Comparison of ENCODE assay signal across 8 mouse cellular contexts in genomic region chr12:81332875-81333421, GRCm38 (mm10). TPM values are rescaled to one million over a fixed set of nuclear protein-coding genes. Genes with fewer than 3 reads are reported as not detected.
A peak's percentile ranks its signal among the peaks of the same experiment; 100 is the strongest.
DNase-seq lines count a peak whose midpoint lies in the region; ATAC-seq and TF ChIP-seq lines count a peak whose summit lies in the region.
"Had no signal": no experiment of that assay in that cellular context is flagged by ENCODE, and none has a peak within 500 bp of the region (broad histone marks: within the 10 kb centered on the region; RNA-seq: fewer than 3 reads in every experiment).

Gene Slc8a3 (minus strand): TSS chr12:81333180.

- peak; percentile 68 for ATAC-seq in forebrain, embryonic 16.5 days
- peak; percentile 63 for ATAC-seq in hindbrain, embryonic 13.5 days (ENCODE audit: low FRiP score)
- peak; percentile 12; the same call in 1 of the 2 replicates for ATAC-seq in limb, embryonic 11.5 days (ENCODE audit: insufficient number of reproducible peaks, low FRiP score, low TSS enrichment, low read depth)
- ATAC-seq in midbrain, postnatal 0 days (ENCODE audit: low FRiP score), result peak; percentile 65
- no peak for ATAC-seq in CD4-positive, CD25-positive, alpha-beta regulatory T cell, adult 4 months

- peak within 1 kb of the TSS; percentile 98 for H3K4me2 ChIP-seq in forebrain, embryonic 16.5 days (ENCODE audit: low read length)
- peak within 1 kb of the TSS; percentile 90 for H3K4me2 ChIP-seq in hindbrain, embryonic 13.5 days
- peak within 1 kb of the TSS; percentile 98 for H3K4me2 ChIP-seq in limb, embryonic 11.5 days (ENCODE audit: low read depth, severe bottlenecking)
- peak within 1 kb of the TSS; percentile 95 for H3K4me2 ChIP-seq in midbrain, postnatal 0 days (ENCODE audit: low read depth, low read length, poor library complexity, severe bottlenecking)

- TF ChIP-seq CTCF in midbrain, postnatal 0 days (IDR thresholded peaks at IDR 0.05), result no peak

- H3K27ac ChIP-seq in forebrain, embryonic 16.5 days (ENCODE audit: low read length), result peak within 1 kb of the TSS; percentile 92
- H3K27ac ChIP-seq in hindbrain, embryonic 13.5 days, result peak within 1 kb of the TSS; percentile 94
- no peak within 1 kb of the TSS for H3K27ac ChIP-seq in limb, embryonic 11.5 days (replicated peaks; ENCODE audit: low read depth, low read length)
- H3K27ac ChIP-seq in midbrain, postnatal 0 days (ENCODE audit: low read depth, low read length), result peak within 1 kb of the TSS; percentile 94

- peak within 1 kb of the TSS; percentile 78 for H3K4me3 ChIP-seq in forebrain, embryonic 16.5 days (replicated peaks; ENCODE audit: low read length)
- H3K4me3 ChIP-seq in hindbrain, embryonic 13.5 days, result peak within 1 kb of the TSS; percentile 72
- peak within 1 kb of the TSS; percentile 52 for H3K4me3 ChIP-seq in limb, embryonic 11.5 days (ENCODE audit: low read depth, low read length)
- H3K4me3 ChIP-seq in midbrain, postnatal 0 days (ENCODE audit: low read depth, low read length), result peak within 1 kb of the TSS; percentile 84
- H3K4me3 ChIP-seq: erythroblast, embryonic 14.5 days had no signal

- H3K9ac ChIP-seq in forebrain, embryonic 16.5 days (replicated peaks; ENCODE audit: low read depth, low read length), result peak within 1 kb of the TSS; percentile 85
- peak within 1 kb of the TSS; percentile 95 for H3K9ac ChIP-seq in hindbrain, embryonic 13.5 days
- H3K9ac ChIP-seq in limb, embryonic 11.5 days (ENCODE audit: low read length), result peak within 1 kb of the TSS; percentile 62
- H3K9ac ChIP-seq in midbrain, postnatal 0 days (replicated peaks; ENCODE audit: low read length, poor library complexity, severe bottlenecking), result peak within 1 kb of the TSS; percentile 78

- peak; percentile 23 to 24 for DNase-seq in adrenal gland, adult 18-20 months (ENCODE audit: low spot score in 2 of 2)
- DNase-seq in cerebellum, adult 11-12 months, result peak; percentile 81
- peak; percentile 70 for DNase-seq in limb, embryonic 11.5 days (ENCODE audit: low spot score)
- DNase-seq in midbrain, postnatal 0 days (ENCODE audit: low spot score), result peak; percentile 84

- WGBS in forebrain, embryonic 16.5 days, result under 1% methylated on average over 47 of the region's 47 CpGs
- WGBS in hindbrain, embryonic 13.5 days, result under 1% methylated on average over 46 of the region's 47 CpGs
- under 1% methylated on average over 41 of the region's 47 CpGs for WGBS in limb, embryonic 11.5 days
- under 1% methylated on average over 43 of the region's 47 CpGs for WGBS in midbrain, postnatal 0 days

- no peaks in the 10 kb centered on the region for H3K9me3 ChIP-seq in forebrain, embryonic 16.5 days (ENCODE audit: control insufficient read depth, low read length)
- no peaks in the 10 kb centered on the region for H3K9me3 ChIP-seq in hindbrain, embryonic 13.5 days
- H3K9me3 ChIP-seq in limb, embryonic 11.5 days (ENCODE audit: control insufficient read depth, low read length), result no peaks in the 10 kb centered on the region
- no peaks in the 10 kb centered on the region for H3K9me3 ChIP-seq in midbrain, postnatal 0 days (ENCODE audit: low read length)

- H3K36me3 ChIP-seq in forebrain, embryonic 16.5 days (ENCODE audit: control insufficient read depth, insufficient read depth), result no peaks in the 10 kb centered on the region
- no peaks in the 10 kb centered on the region for H3K36me3 ChIP-seq in hindbrain, embryonic 13.5 days
- H3K36me3 ChIP-seq in limb, embryonic 11.5 days (ENCODE audit: control insufficient read depth, insufficient read depth, low read length), result no peaks in the 10 kb centered on the region
- no peaks in the 10 kb centered on the region for H3K36me3 ChIP-seq in midbrain, postnatal 0 days (ENCODE audit: insufficient read depth, low read length)

- H3K27me3 ChIP-seq in forebrain, embryonic 16.5 days (replicated peaks; ENCODE audit: control insufficient read depth, insufficient read depth, low read length), result peaks cover 5% of the 10 kb centered on the region; the same call in 1 of the 2 replicates
- H3K27me3 ChIP-seq in hindbrain, embryonic 13.5 days, result peaks cover 16% of the 10 kb centered on the region
- H3K27me3 ChIP-seq in limb, embryonic 11.5 days (ENCODE audit: control insufficient read depth, insufficient read depth, low read length), result peaks cover 14% of the 10 kb centered on the region
- no peaks in the 10 kb centered on the region for H3K27me3 ChIP-seq in midbrain, postnatal 0 days (ENCODE audit: insufficient read depth, low read length)

- H3K4me1 ChIP-seq in forebrain, embryonic 16.5 days (replicated peaks; ENCODE audit: control insufficient read depth, insufficient read depth, low read length), result peaks cover 11% of the 10 kb centered on the region
- H3K4me1 ChIP-seq in hindbrain, embryonic 13.5 days (replicated peaks), result peaks cover 23% of the 10 kb centered on the region
- H3K4me1 ChIP-seq in limb, embryonic 11.5 days (ENCODE audit: control insufficient read depth, insufficient read depth, low read length), result peaks cover 5% of the 10 kb centered on the region; the same call in 1 of the 2 replicates
- 0 out of 2 replicates have a peak, but pooled peaks cover 3% of the 10 kb centered on the region for H3K4me1 ChIP-seq in midbrain, postnatal 0 days (ENCODE audit: insufficient read depth, low read length)

RNA-seq across cellular contexts. Expression of gene Slc8a3, which starts in this region (rescaled TPM):
- total RNA-seq in adrenal gland, adult 18-20 months (2021), result under 1 TPM; 0.83 to 0.93 TPM
- polyA plus RNA-seq in forebrain, embryonic 16.5 days (2015; fragmentation: Nextera tagmentation; extraction: Ambion mirVana), result 4.7 and 7.0 TPM in 2 replicates
- polyA plus RNA-seq in hindbrain, embryonic 13.5 days (2015; fragmentation: Nextera tagmentation; extraction: Ambion mirVana), result 4.9 and 5.2 TPM in 2 replicates
- polyA plus RNA-seq in limb, embryonic 11.5 days (2014; fragmentation: Nextera tagmentation; extraction: Ambion mirVana), result 0.84 and 0.91 TPM in 2 replicates
- total RNA-seq in midbrain, postnatal 0 days (2014; rRNA removed), result 52.3 and 61.4 TPM in 2 replicates
- polyA plus RNA-seq in midbrain, postnatal 0 days (2015; fragmentation: Nextera tagmentation; extraction: Ambion mirVana), result 11.4 and 13.4 TPM in 2 replicates
- not detected for polyA plus RNA-seq in CD4-positive, CD25-positive, alpha-beta regulatory T cell, adult 4 months (2017; shearing (Covaris generic))
- polyA plus RNA-seq: erythroblast, embryonic 14.5 days had no signal

Comparison
In these comparisons a context has a peak if more than half of its experiments do, and no peak if none do; other contexts are left out.
1. RNA of gene Slc8a3 (total RNA-seq): 52.3 to 61.4 TPM in midbrain, postnatal 0 days; 0.83 to 0.93 TPM in adrenal gland, adult 18-20 months; every median in the first group is over 10 times any median in the second.
2. Peak in DNase-seq in adrenal gland, adult 18-20 months; RNA of the gene not detected or under 1 TPM.
3. Peak in DNase-seq, ATAC-seq, H3K4me3 ChIP-seq, H3K9ac ChIP-seq and H3K4me2 ChIP-seq in limb, embryonic 11.5 days; RNA of the gene not detected or under 1 TPM.
4. DNase-seq: peak in every context shown above with its lines; median percentile 84 in midbrain, postnatal 0 days; 81 in cerebellum, adult 11-12 months; 70 in limb, embryonic 11.5 days; 24 in adrenal gland, adult 18-20 months.
5. Peak in every context shown above with its lines, with median percentiles within 50 percentile points of each other: H3K4me2 ChIP-seq, H3K4me3 ChIP-seq and H3K9ac ChIP-seq.